Mouse (Mus musculus) midbrain, postnatal 0 days (tissue): ENCODE measurements around the gene 4930564D02Rik. TPM values are rescaled to one million over a fixed set of nuclear protein-coding genes. Genes with fewer than 3 reads are reported as not detected.

Source experiments
- ATAC-seq: fragments of 200-750 bp; cut with Nextera tagmentation; 2 replicates; pipeline ENCODE4 v1.8.0; 2017; ENCODE audit warnings: moderate number of reproducible peaks, mild to moderate bottlenecking, moderate TSS enrichment, moderate library complexity; ENCODE audit not compliant: low FRiP score
- DNase-seq: peaks from one replicate; pipeline ENCODE4 v3.0.0-alpha.2; 2015; ENCODE audit warnings: low spot score
- H3K27ac ChIP-seq: fragments of 300-500 bp; sonication (generic); 2 replicates; pipeline ENCODE4 v1.5.1; 2014; ENCODE audit warnings: low read depth, mild to moderate bottlenecking, low read length, mixed read lengths
- H3K27me3 ChIP-seq: fragments of 300-500 bp; sonication (generic); 2 replicates; pipeline ENCODE4 v1.6.1; 2014; ENCODE audit warnings: low read length, control low read depth, mixed read lengths; ENCODE audit not compliant: insufficient read depth
- H3K36me3 ChIP-seq: fragments of 300-500 bp; sonication (generic); 2 replicates; pipeline ENCODE4 v1.6.1; 2014; ENCODE audit warnings: low read length, control low read depth, mixed read lengths; ENCODE audit not compliant: insufficient read depth
- H3K4me1 ChIP-seq: fragments of 300-500 bp; sonication (generic); 2 replicates; pipeline ENCODE4 v1.6.1; 2014; ENCODE audit warnings: mild to moderate bottlenecking, control low read depth, antibody characterized with exemption, low read length, mixed read lengths; ENCODE audit not compliant: insufficient read depth
- H3K4me2 ChIP-seq: fragments of 300-500 bp; sonication (generic); 2 replicates; pipeline ENCODE4 v1.6.1; 2014; ENCODE audit warnings: low read depth, mild to moderate bottlenecking, low read length, mixed read lengths; ENCODE audit not compliant: poor library complexity, severe bottlenecking
- H3K4me3 ChIP-seq: fragments of 300-500 bp; sonication (generic); 2 replicates; pipeline ENCODE4 v1.5.1; 2014; ENCODE audit warnings: low read depth, mild to moderate bottlenecking, low read length, moderate library complexity
- H3K9ac ChIP-seq: fragments of 300-500 bp; sonication (generic); replicated peaks from 2 replicates; pipeline ENCODE4 v1.6.1; 2014; ENCODE audit warnings: mild to moderate bottlenecking, low read length, moderate library complexity, mixed read lengths; ENCODE audit not compliant: poor library complexity, severe bottlenecking
- H3K9me3 ChIP-seq: fragments of 300-500 bp; sonication (generic); 2 replicates; pipeline ENCODE4 v1.6.1; 2016; ENCODE audit warnings: low read length, control low read depth
- CTCF ChIP-seq: IDR thresholded peaks from 2 replicates; pipeline ENCODE4 v1.5.1; 2016; ENCODE audit warnings: antibody characterized with exemption, mild to moderate bottlenecking
- WGBS: fragments of 180-500 bp; shearing (Covaris S2); extraction: QIAGEN DNeasy Blood & Tissue Kit; methylation state at CpG from one replicate; pipeline ENCODE4 v1.1.7; 2014; 5-methylcytosine and 5-hydroxymethylcytosine counted together
- polyA plus RNA-seq: library from polyadenylated mRNA; unstranded; fragments of >200 nt; fragmentation: Nextera tagmentation; extraction: Ambion mirVana; gene quantifications from 2 replicates; pipeline ENCODE4 v1.2.1, GENCODE M21; 2015
- total RNA-seq: library from RNA; depleted of rRNA; stranded (reverse); fragments of >200 nt; gene quantifications from 2 replicates; pipeline ENCODE4 v1.2.3, GENCODE M21; 2014; rRNA removed

4930564D02Rik gene
- not detected in 2 replicates for total RNA-seq
- polyA plus RNA-seq = not detected in 2 replicates

DNA sequence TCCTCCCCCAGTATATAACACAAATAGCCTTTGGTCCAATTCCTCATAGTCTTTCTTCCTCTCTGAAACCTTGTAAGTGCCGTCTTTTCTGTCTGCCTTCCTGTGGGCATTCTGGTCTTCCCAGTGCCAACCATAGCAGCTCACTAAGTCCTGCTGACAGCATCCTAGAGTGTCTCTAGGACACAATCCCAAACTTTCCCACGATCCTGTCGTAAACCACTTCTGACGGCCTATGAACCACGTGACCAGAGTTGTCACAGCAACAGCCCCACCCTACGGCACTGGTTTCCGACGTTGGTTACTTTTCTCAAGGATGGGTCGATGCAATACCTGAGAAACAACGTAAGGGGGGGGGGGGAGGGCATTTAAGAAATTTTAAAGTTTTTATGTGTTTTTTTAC, at the start of gene 4930564D02Rik:
Gene 4930564D02Rik, plus strand, starts transcription at position 301 of the 400 bp plus-strand sequence.
- DNase-seq = no peak
- Histone ChIP-seq H3K4me3 (no peak within 1 kb of the TSS), H3K4me1 (no peaks in the 10 kb centered on the region), H3K9me3 (no peaks in the 10 kb centered on the region), H3K27ac (no peak within 1 kb of the TSS), H3K9ac (no peak within 1 kb of the TSS), H3K4me2 (no peak within 1 kb of the TSS), H3K27me3 (no peaks in the 10 kb centered on the region), H3K36me3 (no peaks in the 10 kb centered on the region)
- WGBS = 89% methylated on average over 10 of the region's 10 CpGs
- ATAC-seq = no peak
- TF ChIP-seq CTCF = no peak

DNA sequence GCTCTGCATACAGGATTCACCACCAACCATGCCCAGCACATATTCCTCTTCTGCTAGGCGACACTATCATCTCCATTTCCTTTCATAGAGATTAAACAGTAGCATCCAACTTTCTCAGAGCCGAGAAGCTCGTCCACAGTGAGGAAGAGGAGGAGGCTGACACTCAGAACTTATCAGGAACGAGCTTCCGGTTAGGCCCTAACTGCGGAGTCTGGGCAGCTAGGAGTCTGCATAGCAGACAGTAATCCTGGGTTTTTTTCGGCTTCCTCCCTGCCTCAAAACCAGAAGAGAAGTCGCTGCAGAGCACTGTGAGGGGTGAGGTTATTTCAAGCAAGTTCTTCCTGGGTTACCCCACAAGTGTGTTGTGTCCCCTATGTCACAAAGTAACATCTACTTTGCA, 49.3 kb upstream of the 4930564D02Rik start:
- Histone ChIP-seq H3K27me3 (no peaks in the 10 kb centered on the region), H3K4me1 (no peaks in the 10 kb centered on the region), H3K4me3 (no peak overlapping the region), H3K4me2 (no peak overlapping the region), H3K36me3 (peaks cover 11% of the 10 kb centered on the region; the same call in 1 of the 2 replicates), H3K27ac (no peak overlapping the region), H3K9me3 (no peaks in the 10 kb centered on the region), H3K9ac (no peak overlapping the region)
- TF ChIP-seq CTCF = no peak
- WGBS = 89% methylated on average over 8 of the region's 8 CpGs
- no peak for ATAC-seq
- DNase-seq = no peak

DNA sequence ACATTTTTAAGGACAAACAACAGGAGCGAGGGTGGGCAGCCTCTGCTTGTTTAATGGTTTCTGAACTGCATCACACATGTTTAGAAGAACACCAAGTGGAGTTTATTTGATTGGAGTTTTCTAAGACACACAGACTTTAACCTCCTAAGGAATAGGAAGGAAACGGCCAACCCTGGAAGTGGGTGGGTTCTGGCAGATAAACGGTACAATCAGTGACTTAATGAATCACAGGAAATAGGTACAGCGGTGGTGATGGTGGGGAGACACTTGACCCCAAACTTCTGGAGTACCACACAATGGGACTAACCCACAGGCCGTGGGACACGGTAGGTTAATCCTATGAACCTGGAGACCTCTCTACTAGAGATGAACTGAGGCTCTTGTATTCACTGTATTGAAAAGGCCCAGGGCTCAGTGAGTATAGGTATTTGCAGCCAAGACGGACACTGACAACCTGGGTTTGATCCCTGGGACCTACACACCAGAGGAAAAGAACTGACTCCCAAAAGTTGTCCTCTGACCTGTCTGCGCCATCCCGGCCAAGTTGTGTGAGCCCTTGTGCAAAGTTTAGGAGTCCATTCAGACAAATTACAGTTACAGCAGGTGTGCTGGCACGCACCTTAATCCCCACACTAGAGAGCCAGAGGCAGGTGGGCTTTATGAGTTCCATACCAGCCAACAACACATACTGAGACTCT, 48.4 kb upstream of the 4930564D02Rik start:
- no peak overlapping the region for H3K4me2 ChIP-seq
- no peak for TF ChIP-seq CTCF
- DNase-seq (no peak), ATAC-seq (no peak)
- H3K4me3 ChIP-seq = no peak overlapping the region
- H3K4me1 ChIP-seq = no peaks in the 10 kb centered on the region
- no peaks in the 10 kb centered on the region for H3K27me3 ChIP-seq
- H3K36me3 ChIP-seq = peaks cover 18% of the 10 kb centered on the region; the same call in 1 of the 2 replicates
- H3K9ac ChIP-seq = no peak overlapping the region
- H3K27ac ChIP-seq = no peak overlapping the region
- H3K9me3 ChIP-seq = no peaks in the 10 kb centered on the region
- 93% methylated on average over 10 of the region's 10 CpGs for WGBS

- Histone ChIP-seq H3K27me3 (no peaks in the 10 kb centered on the region), H3K36me3 (peaks cover 18% of the 10 kb centered on the region; the same call in 1 of the 2 replicates), H3K27ac (no peak overlapping the region), H3K4me1 (no peaks in the 10 kb centered on the region), H3K9me3 (no peaks in the 10 kb centered on the region), H3K4me2 (no peak overlapping the region), H3K4me3 (no peak overlapping the region), H3K9ac (no peak overlapping the region)
- no peak for DNase-seq
- no peak for ATAC-seq
- WGBS = 90% methylated on average over 6 of the region's 6 CpGs
- TF ChIP-seq CTCF = no peak
These were observed 47.9 kb upstream of the 4930564D02Rik start for GRCm38 (mm10) chr3:105018783-105019105.

GRCm38 (mm10) chr3:105019826-105020692, 46.6 kb upstream of the 4930564D02Rik start:
- no peak overlapping the region for H3K4me2 ChIP-seq
- peaks cover 18% of the 10 kb centered on the region; the same call in 1 of the 2 replicates for H3K36me3 ChIP-seq
- no peak overlapping the region for H3K27ac ChIP-seq
- DNase-seq = no peak
- H3K27me3 ChIP-seq = no peaks in the 10 kb centered on the region
- no peaks in the 10 kb centered on the region for H3K4me1 ChIP-seq
- WGBS = 56% methylated on average over 12 of the region's 12 CpGs
- H3K4me3 ChIP-seq = no peak overlapping the region
- no peak overlapping the region for H3K9ac ChIP-seq
- no peak for TF ChIP-seq CTCF
- ATAC-seq = no peak
- H3K9me3 ChIP-seq = no peaks in the 10 kb centered on the region
